Mouse (Mus musculus): ENCODE measurements around the gene Prr18. TPM values are rescaled to one million over a fixed set of nuclear protein-coding genes. Genes with fewer than 3 reads are reported as not detected.

The Prr18 gene
- polyA plus RNA-seq, 1 experiment from 2014 or later = 0.13 TPM

GRCm38 (mm10) chr17:8341360-8341963 is 4.2 kb downstream of the Prr18 start:
- ATAC-seq (replicated peaks; ENCODE audit: insufficient number of reproducible peaks, insufficient read depth, low FRiP score, low read depth) = no peak; the same call in 1 of the 2 replicates
- Histone ChIP-seq H3K27ac (no peak overlapping the region), H3K4me2 (peak overlapping the region; percentile 92), H3K27me3 (peaks cover 52% of the 10 kb centered on the region), H3K4me3 (peak overlapping the region; percentile 54), H3K36me3 (no peaks in the 10 kb centered on the region), H3K9me3 (replicated peaks) (no peaks in the 10 kb centered on the region), H3K9ac (peak overlapping the region; percentile 28), H3K4me1 (replicated peaks) (peaks cover 22% of the 10 kb centered on the region)
- WGBS = 13% methylated on average over 46 of the region's 46 CpGs

- Histone ChIP-seq H3K4me2 (no peak overlapping the region), H3K9ac (no peak overlapping the region), H3K9me3 (replicated peaks) (no peaks in the 10 kb centered on the region), H3K4me1 (replicated peaks) (peaks cover 22% of the 10 kb centered on the region), H3K36me3 (no peaks in the 10 kb centered on the region), H3K4me3 (no peak overlapping the region), H3K27ac (no peak overlapping the region), H3K27me3 (peaks cover 52% of the 10 kb centered on the region)
- 52% methylated on average over 5 of the region's 5 CpGs for WGBS
- no peak for ATAC-seq (replicated peaks; ENCODE audit: insufficient number of reproducible peaks, insufficient read depth, low FRiP score, low read depth)
Observed at GRCm38 (mm10) chr17:8342706-8343105, 5.4 kb downstream of the Prr18 start.

- ATAC-seq (replicated peaks; ENCODE audit: insufficient number of reproducible peaks, insufficient read depth, low FRiP score, low read depth) = no peak
- no peaks in the 10 kb centered on the region for H3K9me3 ChIP-seq (replicated peaks)
- peaks cover 22% of the 10 kb centered on the region for H3K4me1 ChIP-seq (replicated peaks)
- no peak overlapping the region for H3K9ac ChIP-seq
- 65% methylated on average over 6 of the region's 6 CpGs for WGBS
- no peak overlapping the region for H3K27ac ChIP-seq
- peaks cover 49% of the 10 kb centered on the region for H3K27me3 ChIP-seq
- H3K4me2 ChIP-seq = no peak overlapping the region
- H3K4me3 ChIP-seq = no peak overlapping the region
- H3K36me3 ChIP-seq = no peaks in the 10 kb centered on the region
Observed at GRCm38 (mm10) chr17:8343416-8343815, 6.2 kb downstream of the Prr18 start.

- no peak overlapping the region for H3K9ac ChIP-seq
- 81% methylated on average over 5 of the region's 5 CpGs for WGBS
Observed at GRCm38 (mm10) chr17:8347765-8348285, 10.6 kb downstream of the Prr18 start.

GRCm38 (mm10) chr17:8348941-8349340 is 11.7 kb downstream of the Prr18 start:
- H3K27ac ChIP-seq = no peak overlapping the region
- 0 out of 2 replicates have a peak, but pooled peaks cover 3% of the 10 kb centered on the region for H3K27me3 ChIP-seq
- no peaks in the 10 kb centered on the region for H3K4me1 ChIP-seq (replicated peaks)
- WGBS = 78% methylated on average over 4 of the region's 4 CpGs
- H3K4me2 ChIP-seq = no peak overlapping the region
- ATAC-seq (replicated peaks; ENCODE audit: insufficient number of reproducible peaks, insufficient read depth, low FRiP score, low read depth) = no peak
- no peaks in the 10 kb centered on the region for H3K9me3 ChIP-seq (replicated peaks)
- H3K9ac ChIP-seq = no peak overlapping the region
- no peaks in the 10 kb centered on the region for H3K36me3 ChIP-seq
- no peak overlapping the region for H3K4me3 ChIP-seq

More at GRCm38 (mm10) chr17:8347765-8348285, 10.6 kb downstream of the Prr18 start:
- Histone ChIP-seq H3K27me3 (peaks cover 11% of the 10 kb centered on the region), H3K27ac (no peak overlapping the region), H3K9me3 (replicated peaks) (no peaks in the 10 kb centered on the region), H3K4me3 (no peak overlapping the region), H3K4me1 (replicated peaks) (no peaks in the 10 kb centered on the region), H3K36me3 (no peaks in the 10 kb centered on the region), H3K4me2 (no peak overlapping the region)
- ATAC-seq (replicated peaks; ENCODE audit: insufficient number of reproducible peaks, insufficient read depth, low FRiP score, low read depth) = no peak

- WGBS = 79% methylated on average over 7 of the region's 7 CpGs
- no peaks in the 10 kb centered on the region for H3K36me3 ChIP-seq
- no peaks in the 10 kb centered on the region for H3K4me1 ChIP-seq (replicated peaks)
Observed at GRCm38 (mm10) chr17:8351088-8351487, 13.8 kb downstream of the Prr18 start.

GRCm38 (mm10) chr17:8355692-8356091 is 18.4 kb downstream of the Prr18 start, which contains the start of gene T2:
Gene T2, plus strand, starts transcription at chr17:8355992.
- no peaks in the 10 kb centered on the region for H3K36me3 ChIP-seq
- H3K9ac ChIP-seq = no peak within 1 kb of the TSS
- H3K4me2 ChIP-seq = no peak within 1 kb of the TSS
- H3K4me1 ChIP-seq (replicated peaks) = no peaks in the 10 kb centered on the region
- no peak within 1 kb of the TSS for H3K27ac ChIP-seq
- no peaks in the 10 kb centered on the region for H3K9me3 ChIP-seq (replicated peaks)
- no peak within 1 kb of the TSS for H3K4me3 ChIP-seq
- WGBS = 78% methylated on average over 6 of the region's 6 CpGs
- H3K27me3 ChIP-seq = peaks cover 5% of the 10 kb centered on the region; the same call in 1 of the 2 replicates
- no peak for ATAC-seq (replicated peaks; ENCODE audit: insufficient number of reproducible peaks, insufficient read depth, low FRiP score, low read depth)

More at GRCm38 (mm10) chr17:8351088-8351487, 13.8 kb downstream of the Prr18 start:
- Histone ChIP-seq H3K27ac (no peak overlapping the region), H3K9ac (no peak overlapping the region), H3K9me3 (replicated peaks) (no peaks in the 10 kb centered on the region), H3K27me3 (no peaks in the 10 kb centered on the region), H3K4me2 (no peak overlapping the region), H3K4me3 (no peak overlapping the region)
- no peak for ATAC-seq (replicated peaks; ENCODE audit: insufficient number of reproducible peaks, insufficient read depth, low FRiP score, low read depth)

GRCm38 (mm10) chr17:8357498-8357897 is 20.2 kb downstream of the Prr18 start:
- Histone ChIP-seq H3K27ac (no peak overlapping the region), H3K9me3 (replicated peaks) (no peaks in the 10 kb centered on the region), H3K36me3 (no peaks in the 10 kb centered on the region), H3K4me3 (no peak overlapping the region), H3K4me1 (replicated peaks) (no peaks in the 10 kb centered on the region), H3K27me3 (peaks cover 10% of the 10 kb centered on the region; the same call in 1 of the 2 replicates), H3K9ac (no peak overlapping the region), H3K4me2 (no peak overlapping the region)
- no peak for ATAC-seq (replicated peaks; ENCODE audit: insufficient number of reproducible peaks, insufficient read depth, low FRiP score, low read depth)
- 79% methylated on average over 6 of the region's 6 CpGs for WGBS

GRCm38 (mm10) chr17:8360876-8361275 is 23.6 kb downstream of the Prr18 start:
- Histone ChIP-seq H3K4me2 (no peak overlapping the region), H3K27ac (no peak overlapping the region), H3K9me3 (replicated peaks) (no peaks in the 10 kb centered on the region), H3K27me3 (peaks cover 32% of the 10 kb centered on the region), H3K9ac (no peak overlapping the region), H3K36me3 (no peaks in the 10 kb centered on the region), H3K4me3 (no peak overlapping the region), H3K4me1 (replicated peaks) (no peaks in the 10 kb centered on the region)
- no peak for ATAC-seq (replicated peaks; ENCODE audit: insufficient number of reproducible peaks, insufficient read depth, low FRiP score, low read depth)
- WGBS = 89% methylated on average over 5 of the region's 5 CpGs

- no peak overlapping the region for H3K4me2 ChIP-seq
- H3K4me1 ChIP-seq (replicated peaks) = no peaks in the 10 kb centered on the region
- H3K27ac ChIP-seq = no peak overlapping the region
- 75% methylated on average over 10 of the region's 10 CpGs for WGBS
- ATAC-seq (replicated peaks; ENCODE audit: insufficient number of reproducible peaks, insufficient read depth, low FRiP score, low read depth) = no peak
- no peaks in the 10 kb centered on the region for H3K36me3 ChIP-seq
- no peak overlapping the region for H3K9ac ChIP-seq
- H3K27me3 ChIP-seq = peaks cover 32% of the 10 kb centered on the region
- H3K9me3 ChIP-seq (replicated peaks) = no peaks in the 10 kb centered on the region
- no peak overlapping the region for H3K4me3 ChIP-seq
Observed at GRCm38 (mm10) chr17:8361281-8362103, 24.2 kb downstream of the Prr18 start.
